Mouse (Mus musculus): ENCODE data around the gene Pabpc4l. TPM values are rescaled to one million over a fixed set of nuclear protein-coding genes. Genes with fewer than 3 reads are reported as not detected.
A peak's percentile ranks its signal among the peaks of the same experiment; 100 is the strongest.
"Not testable (repeated sequence)": the region's sequence is repeated elsewhere in the genome, so short reads cannot be mapped to it uniquely, and the experiment has no call there.

Gene Pabpc4l
- polyA plus RNA-seq (2014; fragmentation: Nextera tagmentation; extraction: Ambion mirVana) = 9.1 and 9.3 TPM in 2 replicates

DNA sequence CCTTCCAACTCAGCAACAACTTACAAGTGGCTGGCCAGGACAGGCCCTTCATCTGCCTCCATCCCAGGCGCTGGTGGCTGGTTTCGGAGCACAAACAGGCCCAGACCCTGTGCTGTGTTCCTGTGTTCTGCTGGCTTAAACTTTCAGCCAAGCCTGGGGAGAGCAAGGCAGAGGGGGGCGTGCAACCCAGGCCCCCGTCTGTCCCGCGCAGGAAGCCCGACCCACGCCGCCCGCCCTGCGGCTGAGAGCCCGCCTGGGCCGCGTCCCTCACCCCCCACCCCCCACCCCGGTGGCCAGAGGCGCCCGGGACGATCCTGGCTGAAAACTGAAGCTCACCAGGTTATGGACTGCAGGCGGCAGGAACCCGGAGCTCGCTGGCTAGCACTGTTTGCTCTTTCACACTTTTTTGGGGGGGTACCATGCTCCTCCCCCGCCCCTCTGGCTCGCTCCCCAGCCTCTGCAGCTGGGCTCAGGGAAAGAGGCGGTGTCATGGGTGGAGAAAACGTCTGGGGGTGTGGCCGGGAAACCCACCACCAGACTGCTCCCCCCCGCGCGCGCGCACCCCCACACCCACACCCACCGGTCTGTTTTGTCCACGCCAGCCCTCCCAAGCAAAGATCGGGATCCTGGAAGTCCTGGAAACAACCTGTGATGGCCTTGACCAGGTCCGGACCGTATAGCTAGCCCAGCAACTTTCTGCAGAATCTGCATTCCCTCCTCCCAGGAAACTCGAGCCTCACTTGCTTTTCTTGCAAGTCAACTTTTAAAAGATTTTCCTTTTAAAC lies at the start of gene Pabpc4l:
TSS of gene Pabpc4l (minus strand) at position 739 of the 785 bp plus-strand sequence.
- H3K4me2 ChIP-seq = peak within 1 kb of the TSS; percentile 79
- no peak within 1 kb of the TSS for H3K27ac ChIP-seq (ENCODE audit: low read depth, low read length)
- ATAC-seq (ENCODE audit: low FRiP score) = peak; percentile 94

DNA sequence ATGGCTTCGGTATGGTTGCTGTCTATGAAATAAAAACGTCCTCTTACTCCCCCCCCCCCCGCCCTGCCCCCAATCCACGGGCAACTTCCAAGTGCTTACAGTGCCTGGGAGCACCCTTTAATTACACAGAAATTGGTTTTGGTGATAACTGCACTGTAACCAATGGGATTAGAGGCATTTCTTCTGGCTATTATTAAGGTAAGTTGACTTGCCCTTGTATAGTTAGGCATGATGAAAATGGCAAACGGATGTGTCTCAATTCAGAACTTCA lies 42.9 kb upstream of the Pabpc4l start:
- H3K4me3 ChIP-seq (ENCODE audit: low read depth, low read length) = no peak overlapping the region
- H3K9me3 ChIP-seq (ENCODE audit: control insufficient read depth, low read length) = no peaks in the 10 kb centered on the region
- H3K4me1 ChIP-seq (ENCODE audit: control insufficient read depth, insufficient read depth, low read length) = no peaks in the 10 kb centered on the region
- no peak overlapping the region for H3K27ac ChIP-seq (ENCODE audit: low read depth, low read length)
- WGBS = 61% methylated on average over 5 of the region's 5 CpGs
- no peak for DNase-seq (ENCODE audit: low spot score, missing footprints)
- no peak overlapping the region for H3K4me2 ChIP-seq
- no peak overlapping the region for H3K9ac ChIP-seq (ENCODE audit: low read length)
- H3K27me3 ChIP-seq (ENCODE audit: control insufficient read depth, insufficient read depth, low read length) = no peaks in the 10 kb centered on the region
- ATAC-seq (ENCODE audit: low FRiP score) = 0 out of 2 replicates have a peak, but pooled peaks have one; percentile 14
- H3K36me3 ChIP-seq (ENCODE audit: control insufficient read depth, insufficient read depth, low read length) = no peaks in the 10 kb centered on the region

More for the DNA sequence above, at the start of gene Pabpc4l:
- WGBS = under 1% methylated on average over 37 of the region's 37 CpGs
- Histone ChIP-seq H3K9me3 (ENCODE audit: control insufficient read depth, low read length) (no peaks in the 10 kb centered on the region), H3K27me3 (ENCODE audit: control insufficient read depth, insufficient read depth, low read length) (no peaks in the 10 kb centered on the region), H3K4me1 (ENCODE audit: control insufficient read depth, insufficient read depth, low read length) (no peaks in the 10 kb centered on the region), H3K9ac (ENCODE audit: low read length) (peak within 1 kb of the TSS; percentile 87), H3K4me3 (ENCODE audit: low read depth, low read length) (peak within 1 kb of the TSS; percentile 61), H3K36me3 (ENCODE audit: control insufficient read depth, insufficient read depth, low read length) (no peaks in the 10 kb centered on the region)
- DNase-seq (ENCODE audit: low spot score, missing footprints) = peak; percentile 96

DNA sequence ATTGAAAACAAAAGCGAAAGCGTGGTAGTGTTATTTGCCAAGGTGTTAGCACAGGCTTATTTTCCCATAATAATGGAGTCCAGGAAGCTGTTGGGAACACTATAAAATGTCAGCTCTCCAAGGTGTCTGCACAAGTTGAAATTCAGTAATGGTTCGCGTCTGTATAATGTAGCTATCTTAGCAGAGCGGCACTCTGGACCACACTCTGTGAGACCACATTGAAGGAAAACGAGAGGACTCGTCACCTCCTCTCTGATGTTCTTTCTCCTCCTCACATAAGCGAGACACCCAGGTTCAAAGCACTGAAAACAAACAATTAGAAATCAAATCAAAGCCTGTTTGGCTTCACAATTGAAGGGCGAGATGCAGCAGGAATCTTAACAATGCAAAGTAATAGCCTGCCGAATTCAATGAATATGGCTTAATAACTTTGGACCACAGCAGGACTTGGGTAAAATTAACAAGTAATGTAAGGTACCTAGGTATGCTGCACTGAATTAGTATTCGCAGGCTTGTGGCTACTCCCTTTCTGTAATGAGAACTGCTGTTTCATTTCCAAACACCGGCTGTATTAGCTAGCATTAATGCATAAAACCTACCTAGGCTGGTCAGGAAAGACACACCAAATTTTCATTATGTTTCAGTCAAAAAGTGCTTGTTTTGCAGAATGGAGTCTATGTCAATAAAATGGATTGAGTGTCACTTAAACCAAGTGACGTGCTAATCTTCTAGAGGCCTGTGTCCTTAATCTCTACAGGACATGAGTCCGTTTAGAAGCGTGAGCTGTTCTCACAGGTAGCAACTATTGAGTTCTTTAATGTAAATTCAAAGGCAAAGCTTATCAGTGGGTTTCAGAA lies 42.3 kb upstream of the Pabpc4l start:
- H3K4me1 ChIP-seq (ENCODE audit: control insufficient read depth, insufficient read depth, low read length) = no peaks in the 10 kb centered on the region
- H3K27me3 ChIP-seq (ENCODE audit: control insufficient read depth, insufficient read depth, low read length) = no peaks in the 10 kb centered on the region
- no peak overlapping the region for H3K9ac ChIP-seq (ENCODE audit: low read length)
- 0 out of 2 replicates have a peak, but pooled peaks have one; percentile 19 for ATAC-seq (ENCODE audit: low FRiP score)
- WGBS = 69% methylated on average over 15 of the region's 15 CpGs
- H3K4me3 ChIP-seq (ENCODE audit: low read depth, low read length) = no peak overlapping the region
- H3K4me2 ChIP-seq = no peak overlapping the region
- H3K36me3 ChIP-seq (ENCODE audit: control insufficient read depth, insufficient read depth, low read length) = no peaks in the 10 kb centered on the region
- H3K27ac ChIP-seq (ENCODE audit: low read depth, low read length) = no peak overlapping the region
- H3K9me3 ChIP-seq (ENCODE audit: control insufficient read depth, low read length) = no peaks in the 10 kb centered on the region
- no peak for DNase-seq (ENCODE audit: low spot score, missing footprints)

DNA sequence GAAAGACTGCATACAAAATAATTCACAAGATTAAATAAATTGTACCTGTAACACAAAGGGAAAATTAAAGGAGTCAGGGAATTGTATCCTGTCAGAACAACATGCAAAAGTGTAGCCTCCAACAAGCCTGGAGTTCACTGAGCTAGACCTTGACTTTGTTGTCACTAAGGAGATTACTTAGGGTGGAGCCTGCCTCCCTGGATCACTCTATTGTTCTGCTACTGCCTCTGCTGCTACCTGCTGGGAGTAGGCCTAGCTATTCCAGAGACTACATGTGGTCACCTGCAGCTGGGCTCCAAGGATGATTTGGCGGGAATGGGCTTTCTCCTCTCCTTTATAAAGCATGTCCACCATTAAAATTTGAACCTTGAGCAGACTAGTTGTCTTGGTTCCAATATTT lies 38.1 kb upstream of the Pabpc4l start:
- not testable (repeated sequence) for H3K27ac ChIP-seq (ENCODE audit: low read depth, low read length); H3K27me3 ChIP-seq (ENCODE audit: control insufficient read depth, insufficient read depth, low read length); H3K4me1 ChIP-seq (ENCODE audit: control insufficient read depth, insufficient read depth, low read length); H3K9ac ChIP-seq (ENCODE audit: low read length); H3K4me2 ChIP-seq; DNase-seq (ENCODE audit: low spot score, missing footprints); H3K36me3 ChIP-seq (ENCODE audit: control insufficient read depth, insufficient read depth, low read length); H3K9me3 ChIP-seq (ENCODE audit: control insufficient read depth, low read length); H3K4me3 ChIP-seq (ENCODE audit: low read depth, low read length); ATAC-seq (ENCODE audit: low FRiP score)
- WGBS = 48% methylated on average over 1 of the region's 1 CpGs

DNA sequence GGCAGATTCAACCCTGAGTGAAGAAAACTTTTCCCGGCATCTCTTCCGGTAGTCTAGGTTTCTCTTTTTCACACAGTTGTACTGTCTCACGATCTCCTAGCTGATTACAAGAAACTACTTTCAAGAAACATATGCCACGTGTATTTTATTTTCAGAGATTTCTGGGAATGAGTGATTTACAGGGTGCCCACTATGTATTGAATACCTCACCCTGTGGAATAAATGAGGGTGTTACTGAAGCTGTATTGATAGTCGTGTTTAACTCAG lies 180 bp upstream of the Pabpc4l start:
- H3K27me3 ChIP-seq (ENCODE audit: control insufficient read depth, insufficient read depth, low read length) = no peaks in the 10 kb centered on the region
- 18% methylated on average over 5 of the region's 5 CpGs for WGBS
- no peaks in the 10 kb centered on the region for H3K9me3 ChIP-seq (ENCODE audit: control insufficient read depth, low read length)
- H3K4me3 ChIP-seq (ENCODE audit: low read depth, low read length) = peak overlapping the region; percentile 61
- peak overlapping the region; percentile 79 for H3K4me2 ChIP-seq
- peak overlapping the region; percentile 87 for H3K9ac ChIP-seq (ENCODE audit: low read length)
- H3K36me3 ChIP-seq (ENCODE audit: control insufficient read depth, insufficient read depth, low read length) = no peaks in the 10 kb centered on the region
- peak; percentile 28 for ATAC-seq (ENCODE audit: low FRiP score)
- no peaks in the 10 kb centered on the region for H3K4me1 ChIP-seq (ENCODE audit: control insufficient read depth, insufficient read depth, low read length)
- no peak for DNase-seq (ENCODE audit: low spot score, missing footprints)
- H3K27ac ChIP-seq (ENCODE audit: low read depth, low read length) = no peak overlapping the region

DNA sequence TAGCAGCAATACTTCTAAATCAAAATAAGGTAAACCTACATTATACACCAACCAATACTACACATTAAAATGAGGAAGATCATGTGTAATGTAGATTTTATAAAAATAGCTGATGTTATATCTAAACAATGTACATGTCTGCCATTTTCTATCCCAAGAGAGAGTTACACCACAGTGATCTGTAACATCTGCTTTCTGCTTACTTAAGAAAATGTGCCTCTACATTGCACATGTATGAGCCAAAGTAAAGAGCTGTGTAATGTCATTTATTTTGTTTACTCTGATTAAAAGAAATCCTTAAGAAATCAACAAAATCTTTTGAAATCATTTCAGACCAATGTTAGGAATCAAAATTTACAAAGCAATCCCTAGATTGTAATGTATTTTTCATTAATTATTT lies 16.6 kb downstream of the Pabpc4l start:
- Histone ChIP-seq H3K36me3 (ENCODE audit: control insufficient read depth, insufficient read depth, low read length) (no peaks in the 10 kb centered on the region), H3K9ac (ENCODE audit: low read length) (no peak overlapping the region), H3K4me3 (ENCODE audit: low read depth, low read length) (no peak overlapping the region), H3K27ac (ENCODE audit: low read depth, low read length) (no peak overlapping the region), H3K9me3 (ENCODE audit: control insufficient read depth, low read length) (no peaks in the 10 kb centered on the region), H3K4me1 (ENCODE audit: control insufficient read depth, insufficient read depth, low read length) (no peaks in the 10 kb centered on the region), H3K4me2 (no peak overlapping the region), H3K27me3 (ENCODE audit: control insufficient read depth, insufficient read depth, low read length) (no peaks in the 10 kb centered on the region)
- ATAC-seq (ENCODE audit: low FRiP score) = no peak
- no peak for DNase-seq (ENCODE audit: low spot score, missing footprints)
